Mouse (Mus musculus) heart, postnatal 14 days (tissue): ENCODE data around the gene Sipa1. TPM values are rescaled to one million over a fixed set of nuclear protein-coding genes. Genes with fewer than 3 reads are reported as not detected.
A peak's percentile ranks its signal among the peaks of the same experiment; 100 is the strongest.

Source experiments
- DNase-seq, 2 experiments: peaks; one replicate each; pipeline ENCODE4 v3.0.0; 2021 to 2022
- intact Hi-C: fragments of 180-260 bp; cut with DNase I; formaldehyde crosslinking; loops from one replicate; pipeline ENCODE4 v1.15.1; 2025
- long read RNA-seq, 2 experiments: library from polyadenylated mRNA; stranded (forward); transcript quantifications; one replicate each; pipeline ENCODE4 v2.0.0; 2021
- total RNA-seq, 2 experiments: library from RNA; stranded (reverse); gene quantifications; 2 replicates each; pipeline ENCODE4 v1.2.3; 2021

The Sipa1 gene
- 10 to 100 TPM; 32.7 to 33.8 TPM for total RNA-seq
- long read RNA-seq, experiment 1, transcript Sipa1-203 (17 exons, 3,584 nt) = minor isoform, 14 of 67 reads
- long read RNA-seq, experiment 1, transcript Sipa1-204 (16 exons, 3,583 nt) = major isoform, 15 of 67 reads
- long read RNA-seq, experiment 1, partial matches to known transcripts = 15 of 67 reads
- long read RNA-seq, experiment 1, other reads (novel, unspliced or antisense) = 21 of 67 reads
- long read RNA-seq, experiment 2, transcript Sipa1-203 (17 exons, 3,584 nt) = major isoform, 13 of 54 reads
- long read RNA-seq, experiment 2, transcript Sipa1-204 (16 exons, 3,583 nt) = minor isoform, 10 of 54 reads
- long read RNA-seq, experiment 2, partial matches to known transcripts = 8 of 54 reads
- long read RNA-seq, experiment 2, other reads (novel, unspliced or antisense) = 19 of 54 reads

GRCm38 (mm10) chr19:5662981-5663913 is at the start of gene Sipa1:
Gene Sipa1, minus strand, starts transcription at chr19:5663707.
- intact Hi-C loops = no loop called here
- peak; percentile 96 to 97 for DNase-seq

GRCm38 (mm10) chr19:5713255-5713654 is 49.7 kb upstream of the Sipa1 start:
- DNase-seq = no peak
- intact Hi-C loops = loop anchor here (2.0 kb wide), 1 partner anchor 68 kb away; no protein-coding TSS in a partner anchor

GRCm38 (mm10) chr19:5711907-5712460 is 48.5 kb upstream of the Sipa1 start:
- intact Hi-C loops = loop anchor here (2.0 kb wide), 2 partner anchors 13 to 69 kb away; no protein-coding TSS in a partner anchor
- no peak for DNase-seq

GRCm38 (mm10) chr19:5711218-5711617 is 47.7 kb upstream of the Sipa1 start:
- peak; percentile 73 to 85 for DNase-seq
- intact Hi-C loops = loop anchor here (2.0 kb wide), 1 partner anchor 14 kb away; no protein-coding TSS in a partner anchor

GRCm38 (mm10) chr19:5710581-5710980 is 47.1 kb upstream of the Sipa1 start:
- DNase-seq = no peak
- intact Hi-C loops = loop anchor here (2.0 kb wide), 1 partner anchor 14 kb away; no protein-coding TSS in a partner anchor

- DNase-seq = no peak
- intact Hi-C loops = loop anchor here (2.0 kb wide), 1 partner anchor 15 kb away; no protein-coding TSS in a partner anchor
Measured at GRCm38 (mm10) chr19:5710068-5710467, 46.6 kb upstream of the Sipa1 start.

GRCm38 (mm10) chr19:5704801-5705571 is 41.5 kb upstream of the Sipa1 start:
- DNase-seq = peak in 1 of 2 experiments; percentile 64
- intact Hi-C loops = no loop called here

GRCm38 (mm10) chr19:5704163-5704800 is 40.8 kb upstream of the Sipa1 start, which contains the start of gene Kcnk7:
Gene Kcnk7, plus strand, starts transcription at chr19:5704367.
- no peak for DNase-seq
- intact Hi-C loops = no loop called here

- intact Hi-C loops = no loop called here
- no peak for DNase-seq
Measured at GRCm38 (mm10) chr19:5695849-5696462, 32.4 kb upstream of the Sipa1 start.

- intact Hi-C loops = no loop called here
- no peak for DNase-seq
Measured at GRCm38 (mm10) chr19:5693801-5694200, 30.3 kb upstream of the Sipa1 start.

- intact Hi-C loops = no loop called here
- peak in 1 of 2 experiments; percentile 28 for DNase-seq
Measured at GRCm38 (mm10) chr19:5692913-5693396, 29.4 kb upstream of the Sipa1 start.

- intact Hi-C loops = no loop called here
Measured at GRCm38 (mm10) chr19:5692086-5692912, 28.8 kb upstream of the Sipa1 start.

GRCm38 (mm10) chr19:5691601-5692000 is 28.1 kb upstream of the Sipa1 start:
- intact Hi-C loops = loop anchor here (2.0 kb wide), 1 partner anchor 35 kb away; the partner anchor contains the start of gene Ehbp1l1
- peak in 1 of 2 experiments; percentile 31 for DNase-seq

More at GRCm38 (mm10) chr19:5692086-5692912, 28.8 kb upstream of the Sipa1 start:
- DNase-seq = peak; percentile 77 to 81

GRCm38 (mm10) chr19:5690343-5690735 is 26.8 kb upstream of the Sipa1 start:
- peak in 1 of 2 experiments; percentile 26 for DNase-seq
- intact Hi-C loops = loop anchor here (2.0 kb wide), 1 partner anchor 36 kb away; the partner anchor contains the start of gene Ehbp1l1

- peak; percentile 88 for DNase-seq
- intact Hi-C loops = loop anchor here (2.0 kb wide), 1 partner anchor 37 kb away; the partner anchor contains the start of gene Ehbp1l1
Measured at GRCm38 (mm10) chr19:5689565-5690342, 26.2 kb upstream of the Sipa1 start.

- intact Hi-C loops = no loop called here
- no peak for DNase-seq
Measured at GRCm38 (mm10) chr19:5689088-5689428, 25.6 kb upstream of the Sipa1 start.
